Mouse (Mus musculus) myocyte (in vitro differentiated cells): Measurements from ENCODE around the gene B4galt7.
"Not testable (repeated sequence)": the region's sequence is repeated elsewhere in the genome, so short reads cannot be mapped to it uniquely, and the experiment has no call there.

ENCODE experiments used
- E2F4 ChIP-seq: IDR thresholded peaks from one replicate; pipeline ENCODE4 v1.6.1; 2011; ENCODE audit warnings: mild to moderate bottlenecking, control low read depth, moderate library complexity; ENCODE audit not compliant: insufficient read depth
- MYOD1 ChIP-seq, 3 experiments: IDR thresholded peaks; one replicate each; pipeline ENCODE4 v1.6.1; 2011; ENCODE audit warnings: control low read depth in 2 of 3, low read depth in 2 of 3, mild to moderate bottlenecking in 2 of 3, moderate library complexity in 1 of 3; ENCODE audit not compliant: insufficient read length in 2 of 3, control insufficient read depth in 1 of 3
- MYOG ChIP-seq, 3 experiments: IDR thresholded peaks; one replicate each; pipeline ENCODE4 v1.6.1; 2011; ENCODE audit warnings: control low read depth in 2 of 3, low read depth in 2 of 3, mild to moderate bottlenecking in 2 of 3; ENCODE audit not compliant: insufficient read length in 2 of 3, control insufficient read depth in 1 of 3, insufficient read depth in 1 of 3
- POLR2A ChIP-seq: IDR thresholded peaks from one replicate; pipeline ENCODE4 v1.6.1; 2011; ENCODE audit warnings: low read depth, mild to moderate bottlenecking, control low read depth, moderate library complexity; ENCODE audit not compliant: insufficient read length
- REST ChIP-seq: IDR thresholded peaks from one replicate; pipeline ENCODE4 v1.6.1; 2011; ENCODE audit warnings: mild to moderate bottlenecking, control low read depth, moderate library complexity; ENCODE audit not compliant: insufficient read depth, insufficient read length
- TCF12 ChIP-seq: IDR thresholded peaks from one replicate; pipeline ENCODE4 v1.6.1; 2011; ENCODE audit warnings: mild to moderate bottlenecking, control low read depth; ENCODE audit not compliant: poor library complexity, insufficient read depth, severe bottlenecking
- USF1 ChIP-seq: IDR thresholded peaks from one replicate; pipeline ENCODE4 v1.6.1; 2011; ENCODE audit warnings: low read depth, mild to moderate bottlenecking, control low read depth, moderate library complexity

DNA sequence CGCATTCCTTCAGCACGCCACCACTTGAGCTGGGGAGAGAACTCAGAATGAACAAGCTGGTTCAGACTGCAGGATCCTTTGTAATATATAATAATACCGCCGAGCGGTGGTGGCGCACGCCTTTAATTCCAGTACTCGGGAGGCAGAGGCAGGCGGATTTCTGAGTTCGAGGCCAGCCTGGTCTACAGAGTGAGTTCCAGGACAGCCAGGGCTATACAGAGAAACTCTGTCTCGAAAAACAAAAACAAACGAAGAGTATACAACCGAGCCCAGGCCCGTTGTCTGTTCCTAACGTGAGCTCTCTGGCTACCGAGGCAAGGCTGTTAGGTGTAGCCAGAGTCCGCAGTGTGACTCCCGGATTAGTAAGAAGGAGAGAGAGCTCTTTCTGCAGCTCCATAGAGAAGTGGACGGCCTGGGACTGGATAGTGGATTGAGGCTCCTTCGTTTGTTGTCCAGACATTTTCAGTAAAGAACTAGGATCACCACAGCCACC lies 22.5 kb downstream of the B4galt7 start:
- TF ChIP-seq POLR2A; REST; MYOG (IDR thresholded peaks at IDR 0.05; ENCODE audit: control insufficient read depth in 1 of 3, insufficient read depth in 1 of 3, insufficient read length in 2 of 3, low read depth in 2 of 3); TCF12; USF1; E2F4; MYOD1 (IDR thresholded peaks at IDR 0.05; ENCODE audit: control insufficient read depth in 1 of 3, insufficient read length in 2 of 3, low read depth in 2 of 3): not testable (repeated sequence)
